8 mouse cellular contexts compared by ENCODE assay signal in the genomic region with DNA sequence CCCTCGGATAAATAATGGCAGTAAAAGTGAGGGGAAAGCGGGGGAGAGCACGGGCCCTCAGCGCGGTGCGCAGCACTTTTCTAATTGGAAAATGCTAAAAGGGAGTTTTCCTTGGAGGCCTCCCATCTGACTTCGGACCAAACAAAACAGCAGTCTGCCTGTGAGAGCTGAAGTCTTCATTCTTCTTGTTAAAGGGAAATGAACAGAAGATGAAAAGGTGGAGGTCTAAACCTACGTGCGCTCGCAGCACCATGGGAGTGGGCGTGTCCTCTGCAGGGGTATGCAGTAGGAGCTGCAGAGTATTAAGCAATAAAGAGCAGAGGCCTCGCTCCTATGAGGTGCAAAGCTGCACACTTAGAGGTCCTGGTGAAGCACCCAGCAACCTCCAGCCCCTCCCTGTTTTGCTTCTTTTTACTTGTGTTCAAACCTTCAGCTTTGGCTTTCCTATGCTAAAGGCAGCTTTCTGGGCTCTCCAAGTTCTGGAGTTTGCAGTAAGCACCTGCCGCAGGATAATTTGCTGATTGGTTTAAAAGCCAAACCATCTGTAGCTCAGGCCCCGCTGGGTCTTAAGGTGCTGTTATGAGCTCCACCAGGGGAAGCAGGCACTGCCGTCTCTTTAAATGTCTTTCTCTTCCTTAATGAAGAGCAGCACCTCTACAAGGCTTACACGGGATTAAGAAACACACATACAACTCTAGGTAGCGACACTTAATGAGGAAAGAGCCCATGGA.
A peak's percentile ranks its signal among the peaks of the same experiment; 100 is the strongest.
DNase-seq lines count a peak whose midpoint lies in the region; ATAC-seq lines count a peak whose summit lies in the region.

No protein-coding gene starts in this region.

- 0 out of 2 replicates have a peak, but pooled peaks cover 2% of the 10 kb centered on the region for H3K9me3 ChIP-seq in forebrain, embryonic 14.5 days (replicated peaks; ENCODE audit: control insufficient read depth, low read length)
- H3K9me3 ChIP-seq in hindbrain, embryonic 12.5 days (replicated peaks) = no peaks in the 10 kb centered on the region
- no peaks in the 10 kb centered on the region for H3K9me3 ChIP-seq in limb, embryonic 12.5 days
- H3K9me3 ChIP-seq in neural tube, embryonic 12.5 days = no peaks in the 10 kb centered on the region

- H3K4me3 ChIP-seq in forebrain, embryonic 14.5 days (ENCODE audit: low read depth, low read length) = peak overlapping the region; percentile 16
- no peak overlapping the region for H3K4me3 ChIP-seq in hindbrain, embryonic 12.5 days
- peak overlapping the region; percentile 20 for H3K4me3 ChIP-seq in limb, embryonic 12.5 days (replicated peaks)
- H3K4me3 ChIP-seq in neural tube, embryonic 12.5 days = peak overlapping the region; percentile 11

- H3K27me3 ChIP-seq in forebrain, embryonic 14.5 days (replicated peaks; ENCODE audit: control insufficient read depth, insufficient read depth, low read length) = no peaks in the 10 kb centered on the region
- no peaks in the 10 kb centered on the region for H3K27me3 ChIP-seq in hindbrain, embryonic 12.5 days
- peaks cover 5% of the 10 kb centered on the region; the same call in 1 of the 2 replicates for H3K27me3 ChIP-seq in limb, embryonic 12.5 days
- no peaks in the 10 kb centered on the region for H3K27me3 ChIP-seq in neural tube, embryonic 12.5 days (replicated peaks)

- H3K4me2 ChIP-seq in forebrain, embryonic 14.5 days (ENCODE audit: low read length) = peak overlapping the region; percentile 46
- H3K4me2 ChIP-seq in hindbrain, embryonic 12.5 days (replicated peaks) = peak overlapping the region; percentile 23
- peak overlapping the region; percentile 51 for H3K4me2 ChIP-seq in limb, embryonic 12.5 days
- peak overlapping the region; percentile 48 for H3K4me2 ChIP-seq in neural tube, embryonic 12.5 days (replicated peaks)

- WGBS in forebrain, embryonic 14.5 days = 16% methylated on average over 17 of the region's 17 CpGs
- WGBS in hindbrain, embryonic 12.5 days = 43% methylated on average over 17 of the region's 17 CpGs
- WGBS in limb, embryonic 12.5 days = 19% methylated on average over 17 of the region's 17 CpGs
- WGBS in neural tube, embryonic 12.5 days = 38% methylated on average over 17 of the region's 17 CpGs

- H3K4me1 ChIP-seq in forebrain, embryonic 14.5 days (ENCODE audit: control insufficient read depth, insufficient read depth, low read length) = peaks cover 5% of the 10 kb centered on the region; the same call in 1 of the 2 replicates
- peaks cover 4% of the 10 kb centered on the region; the same call in 1 of the 2 replicates for H3K4me1 ChIP-seq in hindbrain, embryonic 12.5 days
- peaks cover 28% of the 10 kb centered on the region for H3K4me1 ChIP-seq in limb, embryonic 12.5 days (replicated peaks)
- H3K4me1 ChIP-seq in neural tube, embryonic 12.5 days = 0 out of 2 replicates have a peak, but pooled peaks cover 2% of the 10 kb centered on the region

- peak; percentile 35 to 67 for DNase-seq in adrenal gland, adult (ENCODE audit: inconsistent age in 2 of 2, low spot score in 1 of 2)
- no peak for DNase-seq in adrenal gland, postnatal 4 days (ENCODE audit: low spot score in 2 of 2)
- DNase-seq in forebrain, embryonic 14.5 days (ENCODE audit: low spot score) = peak; percentile 62
- DNase-seq in cerebellum, adult 11-12 months = no peak

- peak; percentile 60; the same call in 1 of the 2 replicates for ATAC-seq in forebrain, embryonic 14.5 days
- no peak for ATAC-seq in hindbrain, embryonic 12.5 days (ENCODE audit: low FRiP score)
- peak; percentile 80; the same call in 1 of the 2 replicates for ATAC-seq in limb, embryonic 12.5 days (ENCODE audit: insufficient number of reproducible peaks, insufficient read depth, low FRiP score, low TSS enrichment, low read depth)
- no peak for ATAC-seq in neural tube, embryonic 12.5 days (ENCODE audit: low FRiP score, low read depth)
- no peak for ATAC-seq in megakaryocyte, adult 5-6 weeks (ENCODE audit: poor library complexity, severe bottlenecking)

- H3K9ac ChIP-seq in forebrain, embryonic 14.5 days (ENCODE audit: low read length) = peak overlapping the region; percentile 13; the same call in 1 of the 2 replicates
- H3K9ac ChIP-seq in hindbrain, embryonic 12.5 days = no peak overlapping the region
- H3K9ac ChIP-seq in limb, embryonic 12.5 days (replicated peaks) = no peak overlapping the region
- no peak overlapping the region for H3K9ac ChIP-seq in neural tube, embryonic 12.5 days

- no peaks in the 10 kb centered on the region for H3K36me3 ChIP-seq in forebrain, embryonic 14.5 days (ENCODE audit: control insufficient read depth, insufficient read depth, low read length)
- no peaks in the 10 kb centered on the region for H3K36me3 ChIP-seq in hindbrain, embryonic 12.5 days
- no peaks in the 10 kb centered on the region for H3K36me3 ChIP-seq in limb, embryonic 12.5 days
- H3K36me3 ChIP-seq in neural tube, embryonic 12.5 days = no peaks in the 10 kb centered on the region

- H3K27ac ChIP-seq in forebrain, embryonic 14.5 days (ENCODE audit: low read depth, low read length) = no peak overlapping the region
- H3K27ac ChIP-seq in hindbrain, embryonic 12.5 days = no peak overlapping the region
- peak overlapping the region; percentile 57; the same call in 1 of the 2 replicates for H3K27ac ChIP-seq in limb, embryonic 12.5 days
- no peak overlapping the region for H3K27ac ChIP-seq in neural tube, embryonic 12.5 days

Comparison
In these comparisons a context has a peak if more than half of its experiments do, and no peak if none do; other contexts are left out.
1. DNase-seq: peak in adrenal gland, adult (2 of 2) and forebrain, embryonic 14.5 days (single experiment); none in adrenal gland, postnatal 4 days (0 of 2) and cerebellum, adult 11-12 months (single experiment).
2. ATAC-seq: peak in forebrain, embryonic 14.5 days (single experiment) and limb, embryonic 12.5 days (single experiment); none in hindbrain, embryonic 12.5 days (single experiment), neural tube, embryonic 12.5 days (single experiment) and megakaryocyte, adult 5-6 weeks (single experiment).
3. Peak in every context shown above with its lines, with median percentiles within 50 percentile points of each other: H3K4me2 ChIP-seq.